Mouse (Mus musculus) frontal cortex, adult (tissue): ENCODE data around the gene Map4k3.
"Not testable (repeated sequence)": the region's sequence is repeated elsewhere in the genome, so short reads cannot be mapped to it uniquely, and the experiment has no call there.

Experiments
- ATAC-seq: cut with Nextera tagmentation; 2 replicates; pipeline ENCODE4 v1.9.2; 2017; ENCODE audit warnings: mild to moderate bottlenecking, moderate library complexity, mixed read lengths; ENCODE audit not compliant: low TSS enrichment

The Map4k3 gene

DNA sequence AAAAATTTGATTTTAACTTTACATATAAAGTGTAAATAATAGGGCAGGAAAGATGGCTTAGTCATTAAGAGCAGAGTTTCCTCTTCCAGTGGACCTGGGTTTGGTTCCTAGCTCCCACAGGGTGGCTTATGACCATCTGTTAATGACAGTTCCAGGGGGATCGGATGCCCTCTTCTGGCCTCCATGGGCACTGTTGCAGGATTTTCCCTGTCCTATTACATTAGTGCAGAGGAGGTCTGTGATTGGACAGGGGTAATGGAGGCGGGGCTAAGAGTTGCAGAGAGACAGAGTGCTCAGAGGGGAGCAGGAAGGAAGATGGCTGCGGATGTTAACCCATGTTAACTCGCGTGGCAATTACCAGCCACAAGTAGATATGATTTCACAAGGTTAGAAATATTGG is 95.4 kb downstream of the Map4k3 start:
- ATAC-seq = no peak

GRCm38 (mm10) chr17:80632354-80632753 is 95.9 kb downstream of the Map4k3 start:
- no peak for ATAC-seq

- ATAC-seq = no peak
These were observed 97.3 kb downstream of the Map4k3 start for GRCm38 (mm10) chr17:80631028-80631427.

DNA sequence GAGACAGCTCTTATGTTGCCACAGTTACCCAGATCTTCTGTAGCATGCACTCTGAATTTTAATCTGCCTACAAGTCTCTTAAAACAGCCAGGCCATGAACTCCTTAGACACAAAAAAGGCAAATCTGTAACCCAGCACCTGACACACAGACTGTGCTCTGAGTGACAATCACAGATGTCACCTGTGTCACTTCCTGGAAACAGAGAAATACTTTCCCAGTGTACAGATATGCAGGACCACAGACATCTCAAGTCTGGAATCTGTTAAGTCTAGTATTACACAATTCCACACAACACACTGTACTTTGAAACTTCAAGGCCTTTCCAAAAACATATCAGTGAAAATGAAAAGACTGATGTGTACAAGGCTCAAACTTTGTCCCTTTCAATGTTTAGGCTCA is 103.3 kb downstream of the Map4k3 start:
- no peak for ATAC-seq

DNA sequence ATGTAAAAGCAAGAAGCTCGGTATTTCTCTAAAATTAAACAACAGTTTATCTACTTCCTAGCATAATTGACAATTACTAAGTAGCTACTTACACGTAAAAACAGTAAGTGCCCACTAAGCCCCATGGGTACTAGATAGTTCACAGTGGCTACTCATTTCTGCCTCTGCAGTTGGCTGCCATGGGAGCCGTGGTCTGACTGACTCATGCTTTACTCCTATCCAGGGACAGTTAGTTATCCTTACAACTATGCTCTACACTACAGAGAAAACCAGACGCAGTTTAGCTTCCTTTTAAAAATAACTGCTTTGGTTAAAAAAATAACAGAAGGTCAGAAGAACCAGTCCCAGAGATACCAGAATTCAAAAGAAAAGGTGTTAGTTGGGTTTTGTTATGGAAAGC is 106.6 kb downstream of the Map4k3 start:
- ATAC-seq = no peak

GRCm38 (mm10) chr17:80620786-80621423 is 107.4 kb downstream of the Map4k3 start:
- peak; percentile 79 for ATAC-seq

DNA sequence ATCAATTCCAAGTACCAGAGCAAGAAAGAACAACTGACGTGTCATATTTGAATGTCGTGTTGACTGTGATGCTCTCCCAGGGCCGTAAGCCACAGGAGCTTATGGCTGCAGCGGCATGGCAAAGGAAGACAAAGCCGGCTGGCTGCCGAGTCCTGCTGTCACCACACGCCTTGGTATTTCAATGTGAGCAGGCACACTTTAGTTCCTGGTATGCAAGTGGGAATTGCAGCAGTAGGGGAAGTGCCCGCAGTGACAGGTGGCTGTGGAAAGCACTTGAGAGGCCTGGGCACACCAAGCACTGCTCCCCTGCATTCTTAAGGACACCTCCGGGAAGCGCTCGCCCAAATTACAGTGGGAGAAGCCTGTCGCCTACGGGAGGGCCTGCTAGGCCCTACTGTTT is 108.7 kb downstream of the Map4k3 start:
- peak; percentile 38; the same call in 1 of the 2 replicates for ATAC-seq

DNA sequence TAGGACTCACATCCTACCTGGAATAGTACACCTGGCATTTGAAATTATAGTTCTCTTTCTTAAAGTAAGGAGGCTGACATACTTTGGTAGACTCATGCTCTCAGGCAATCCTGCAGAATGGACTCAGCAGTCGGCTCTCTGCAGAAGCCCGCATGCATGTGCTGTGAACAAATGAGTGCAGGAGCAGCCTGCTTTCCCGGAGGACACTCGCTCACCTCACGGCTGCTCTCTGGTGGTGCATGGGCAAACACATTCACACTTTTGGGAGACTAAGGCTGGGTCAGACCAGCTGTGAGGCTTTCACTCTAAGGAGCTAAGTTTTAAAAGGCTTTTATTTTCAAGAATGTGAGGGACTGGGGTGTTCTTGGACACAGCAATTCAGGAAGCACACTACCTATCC is 109.4 kb downstream of the Map4k3 start:
- peak; percentile 56 for ATAC-seq

- no peak for ATAC-seq
These were observed 124.5 kb downstream of the Map4k3 start for GRCm38 (mm10) chr17:80603806-80604205.

- ATAC-seq = peak; percentile 55
These were observed 125.1 kb downstream of the Map4k3 start for GRCm38 (mm10) chr17:80603079-80603625.

DNA sequence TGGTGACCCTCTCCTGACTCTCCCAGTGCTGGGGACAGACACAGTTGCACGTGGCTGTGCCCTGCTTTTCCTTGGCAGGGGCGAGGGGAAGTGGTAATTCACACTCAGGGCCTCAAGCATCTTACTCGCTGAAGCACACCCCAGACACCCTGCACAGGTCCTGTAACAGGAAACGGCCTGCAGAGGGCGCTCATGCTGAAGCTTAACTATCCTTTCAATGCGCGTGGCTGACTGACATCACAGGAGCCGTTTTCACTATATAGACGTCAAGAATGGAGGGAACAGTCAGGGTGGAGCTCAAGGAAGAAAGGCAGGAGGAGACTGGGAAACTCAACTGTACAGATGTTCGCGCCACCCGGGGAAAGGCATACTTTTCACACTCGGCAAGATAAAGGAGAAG is 126.9 kb downstream of the Map4k3 start:
- peak; percentile 67 for ATAC-seq

DNA sequence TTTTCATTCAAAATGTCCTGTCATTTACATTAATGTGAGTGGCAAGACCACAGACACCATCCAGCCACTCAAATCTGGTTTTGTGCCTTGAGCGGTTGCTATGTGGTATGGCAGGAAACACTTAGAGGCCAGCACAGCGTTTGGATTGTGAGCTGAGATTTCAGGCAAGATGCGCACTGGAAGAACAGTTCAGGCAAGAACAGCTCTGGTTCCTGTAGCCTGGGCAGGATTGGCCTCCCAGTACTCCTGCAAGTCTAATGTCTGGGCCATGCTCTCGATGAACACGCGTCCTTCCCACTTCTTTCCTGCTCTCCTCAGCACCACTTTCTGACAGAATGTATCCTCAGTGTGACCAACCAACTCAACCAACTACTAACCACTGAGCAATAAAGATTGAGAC is 145.2 kb downstream of the Map4k3 start:
- no peak for ATAC-seq

- no peak for ATAC-seq
These were observed 148.4 kb downstream of the Map4k3 start for GRCm38 (mm10) chr17:80579901-80580300.

- ATAC-seq = no peak
These were observed 149.2 kb downstream of the Map4k3 start for GRCm38 (mm10) chr17:80579089-80579488.

GRCm38 (mm10) chr17:80578041-80578440 is 150.2 kb downstream of the Map4k3 start:
- 0 out of 2 replicates have a peak, but pooled peaks have one; percentile 2 for ATAC-seq

DNA sequence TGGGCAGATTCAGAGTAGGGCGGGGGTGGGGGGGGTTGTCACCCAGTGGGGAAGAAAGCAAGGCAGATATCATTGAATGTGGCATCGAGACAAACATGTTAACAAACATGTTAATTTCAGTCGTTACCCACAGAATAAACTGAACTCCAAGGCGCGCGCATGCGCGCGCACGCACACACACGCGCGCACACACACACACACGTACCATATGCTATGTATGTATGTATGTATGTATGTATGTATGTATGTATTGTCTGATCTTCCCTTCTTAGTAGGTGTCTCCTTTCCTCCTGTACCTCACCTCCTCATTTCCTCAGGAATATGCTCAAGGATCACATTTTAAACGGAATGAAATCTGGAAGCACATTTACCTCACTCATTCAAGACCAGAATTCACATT is 150.6 kb downstream of the Map4k3 start, which contains the start of gene Cdkl4:
Gene Cdkl4 (minus strand): TSS at position 175 of the 400 bp plus-strand sequence.
- ATAC-seq = peak; percentile 17

DNA sequence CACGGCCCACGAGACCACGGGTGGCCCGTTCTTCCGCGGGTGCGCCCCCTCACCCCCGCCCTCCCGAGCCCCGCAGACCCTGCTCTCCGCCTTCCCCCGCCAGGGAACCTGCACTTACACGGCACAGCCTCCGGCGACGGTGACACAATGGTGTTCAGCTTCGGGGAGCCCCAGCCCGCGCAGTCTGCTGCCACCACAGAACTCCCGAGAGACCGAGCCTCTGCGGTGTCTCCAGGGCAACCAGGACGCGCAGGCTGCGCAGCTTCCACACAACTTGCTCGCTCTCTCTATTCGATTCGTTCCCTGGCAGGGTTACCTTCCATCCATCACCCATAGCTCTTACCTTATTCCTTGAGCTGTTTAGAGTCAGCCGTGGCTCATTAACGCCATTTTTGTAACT is 151.1 kb downstream of the Map4k3 start:
- peak; percentile 95 for ATAC-seq

DNA sequence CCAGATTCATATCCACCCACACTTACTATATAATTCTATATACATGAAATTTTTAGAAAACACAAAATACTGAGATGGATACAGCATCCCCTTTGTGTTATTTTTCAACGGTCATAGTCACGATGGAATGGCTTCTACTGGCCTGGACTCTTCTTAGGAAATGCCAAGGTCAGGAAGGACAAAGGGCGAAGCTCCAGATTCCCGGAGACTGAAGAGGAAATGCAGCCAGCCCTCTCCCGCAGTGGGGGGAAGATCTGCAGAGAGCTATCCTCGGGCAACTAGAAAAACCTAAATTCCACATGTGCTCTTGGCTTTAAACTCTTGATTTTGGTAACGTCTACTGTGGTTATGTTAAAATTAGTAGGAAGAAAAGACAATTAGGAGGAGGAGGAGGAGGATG is 153.3 kb downstream of the Map4k3 start:
- ATAC-seq = no peak

- ATAC-seq = no peak
These were observed 153.8 kb downstream of the Map4k3 start for GRCm38 (mm10) chr17:80574471-80574965.

- ATAC-seq = no peak
These were observed 155.9 kb downstream of the Map4k3 start for GRCm38 (mm10) chr17:80572187-80572935.

DNA sequence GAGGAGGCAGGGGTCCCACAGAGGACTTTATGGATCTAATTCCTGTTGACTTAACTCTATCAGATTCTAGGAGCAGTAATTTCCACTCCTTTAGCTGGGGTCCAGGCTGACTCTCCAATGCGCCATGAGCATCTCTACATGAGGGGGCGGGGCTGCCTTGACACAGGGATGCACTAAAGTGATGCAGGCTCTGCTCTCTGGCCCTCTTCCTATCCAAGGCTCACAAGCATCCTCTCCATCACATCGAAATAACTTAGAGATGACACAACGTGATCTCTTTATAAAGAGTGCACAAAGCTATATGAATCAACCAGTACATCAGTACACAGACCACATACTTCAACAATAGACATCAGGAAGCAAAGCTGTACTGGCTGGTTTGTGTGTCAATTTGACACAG is 156.8 kb downstream of the Map4k3 start:
- ATAC-seq = no peak

DNA sequence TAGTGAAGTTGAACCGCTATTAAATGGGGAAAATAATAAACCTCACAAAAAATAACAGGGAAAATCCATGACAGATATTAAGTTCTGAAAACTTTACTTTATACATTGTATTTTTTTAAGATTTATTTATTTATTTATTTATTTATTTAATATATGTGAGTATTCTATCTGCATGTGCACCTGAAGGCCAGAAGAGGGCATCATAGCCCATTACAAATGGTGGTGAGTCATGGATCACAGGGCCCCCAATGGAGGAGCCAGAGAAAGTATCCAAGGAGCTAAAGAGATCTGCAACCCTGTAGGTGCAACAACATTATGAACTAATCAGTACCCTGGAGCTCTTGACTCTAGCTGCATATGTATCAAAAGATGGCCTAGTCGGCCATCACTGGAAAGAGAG is 158.6 kb downstream of the Map4k3 start:
- ATAC-seq = not testable (repeated sequence)
